Mouse (Mus musculus): ENCODE results near the gene Ing1. TPM values are rescaled to one million over a fixed set of nuclear protein-coding genes. Genes with fewer than 3 reads are reported as not detected.
"Not testable (repeated sequence)": the region's sequence is repeated elsewhere in the genome, so short reads cannot be mapped to it uniquely, and the experiment has no call there.

Ing1 gene
- polyA plus RNA-seq, 1 experiment from 2014 or later: 53.7 TPM

- Histone ChIP-seq H3K9ac (ENCODE audit: low read length) (no peak overlapping the region), H3K27ac (replicated peaks; ENCODE audit: low read depth, low read length) (no peak overlapping the region), H3K9me3 (ENCODE audit: control insufficient read depth, low read length) (no peaks in the 10 kb centered on the region), H3K4me1 (ENCODE audit: control insufficient read depth, insufficient read depth, low read length) (no peaks in the 10 kb centered on the region), H3K36me3 (ENCODE audit: control insufficient read depth, insufficient read depth, low read length) (peaks cover 6% of the 10 kb centered on the region; the same call in 1 of the 2 replicates), H3K4me2 (ENCODE audit: low read depth, severe bottlenecking) (no peak overlapping the region), H3K27me3 (ENCODE audit: control insufficient read depth, insufficient read depth, low read length) (no peaks in the 10 kb centered on the region), H3K4me3 (ENCODE audit: low read depth, low read length) (no peak overlapping the region)
- ATAC-seq (ENCODE audit: insufficient number of reproducible peaks, low FRiP score, low TSS enrichment, low read depth): no peak
- no peak for DNase-seq (ENCODE audit: low spot score)
- 94% methylated on average over 8 of the region's 8 CpGs for WGBS
Measured at GRCm38 (mm10) chr8:11540182-11540581, 15.2 kb upstream of the Ing1 start.

- no peaks in the 10 kb centered on the region for H3K9me3 ChIP-seq (ENCODE audit: control insufficient read depth, low read length)
- H3K4me1 ChIP-seq (ENCODE audit: control insufficient read depth, insufficient read depth, low read length): no peaks in the 10 kb centered on the region
- H3K4me3 ChIP-seq (ENCODE audit: low read depth, low read length): no peak overlapping the region
- DNase-seq (ENCODE audit: low spot score) (no peak), ATAC-seq (ENCODE audit: insufficient number of reproducible peaks, low FRiP score, low TSS enrichment, low read depth) (no peak)
- H3K9ac ChIP-seq (ENCODE audit: low read length): no peak overlapping the region
- H3K4me2 ChIP-seq (ENCODE audit: low read depth, severe bottlenecking): no peak overlapping the region
- WGBS: 96% methylated on average over 12 of the region's 12 CpGs
- H3K27me3 ChIP-seq (ENCODE audit: control insufficient read depth, insufficient read depth, low read length): no peaks in the 10 kb centered on the region
- peaks cover 9% of the 10 kb centered on the region; the same call in 1 of the 2 replicates for H3K36me3 ChIP-seq (ENCODE audit: control insufficient read depth, insufficient read depth, low read length)
- no peak overlapping the region for H3K27ac ChIP-seq (replicated peaks; ENCODE audit: low read depth, low read length)
Measured at GRCm38 (mm10) chr8:11542031-11542430, 13.3 kb upstream of the Ing1 start.

- Histone ChIP-seq H3K4me2 (ENCODE audit: low read depth, severe bottlenecking) (no peak overlapping the region), H3K4me1 (ENCODE audit: control insufficient read depth, insufficient read depth, low read length) (no peaks in the 10 kb centered on the region), H3K9me3 (ENCODE audit: control insufficient read depth, low read length) (no peaks in the 10 kb centered on the region), H3K9ac (ENCODE audit: low read length) (no peak overlapping the region), H3K27me3 (ENCODE audit: control insufficient read depth, insufficient read depth, low read length) (no peaks in the 10 kb centered on the region), H3K36me3 (ENCODE audit: control insufficient read depth, insufficient read depth, low read length) (peaks cover 9% of the 10 kb centered on the region; the same call in 1 of the 2 replicates), H3K4me3 (ENCODE audit: low read depth, low read length) (no peak overlapping the region), H3K27ac (replicated peaks; ENCODE audit: low read depth, low read length) (no peak overlapping the region)
- WGBS: 85% methylated on average over 4 of the region's 4 CpGs
- DNase-seq (ENCODE audit: low spot score) (no peak), ATAC-seq (ENCODE audit: insufficient number of reproducible peaks, low FRiP score, low TSS enrichment, low read depth) (no peak)
Measured at GRCm38 (mm10) chr8:11542866-11543265, 12.5 kb upstream of the Ing1 start.

- Histone ChIP-seq H3K9ac (ENCODE audit: low read length) (no peak overlapping the region), H3K27me3 (ENCODE audit: control insufficient read depth, insufficient read depth, low read length) (no peaks in the 10 kb centered on the region), H3K4me3 (ENCODE audit: low read depth, low read length) (no peak overlapping the region), H3K36me3 (ENCODE audit: control insufficient read depth, insufficient read depth, low read length) (peaks cover 9% of the 10 kb centered on the region; the same call in 1 of the 2 replicates), H3K4me1 (ENCODE audit: control insufficient read depth, insufficient read depth, low read length) (no peaks in the 10 kb centered on the region), H3K27ac (replicated peaks; ENCODE audit: low read depth, low read length) (no peak overlapping the region), H3K4me2 (ENCODE audit: low read depth, severe bottlenecking) (no peak overlapping the region), H3K9me3 (ENCODE audit: control insufficient read depth, low read length) (no peaks in the 10 kb centered on the region)
- peak; percentile 68 for DNase-seq (ENCODE audit: low spot score)
- ATAC-seq (ENCODE audit: insufficient number of reproducible peaks, low FRiP score, low TSS enrichment, low read depth): no peak
- 51% methylated on average over 3 of the region's 3 CpGs for WGBS
Measured at GRCm38 (mm10) chr8:11544386-11544785, 11.0 kb upstream of the Ing1 start.

GRCm38 (mm10) chr8:11547063-11547462 lies 8.3 kb upstream of the Ing1 start:
- Histone ChIP-seq H3K27ac (replicated peaks; ENCODE audit: low read depth, low read length) (no peak overlapping the region), H3K36me3 (ENCODE audit: control insufficient read depth, insufficient read depth, low read length) (0 out of 2 replicates have a peak, but pooled peaks cover 2% of the 10 kb centered on the region), H3K27me3 (ENCODE audit: control insufficient read depth, insufficient read depth, low read length) (no peaks in the 10 kb centered on the region), H3K9me3 (ENCODE audit: control insufficient read depth, low read length) (no peaks in the 10 kb centered on the region), H3K4me1 (ENCODE audit: control insufficient read depth, insufficient read depth, low read length) (peaks cover 4% of the 10 kb centered on the region; the same call in 1 of the 2 replicates), H3K9ac (ENCODE audit: low read length) (no peak overlapping the region), H3K4me2 (ENCODE audit: low read depth, severe bottlenecking) (no peak overlapping the region), H3K4me3 (ENCODE audit: low read depth, low read length) (no peak overlapping the region)
- DNase-seq (ENCODE audit: low spot score) (peak; percentile 29), ATAC-seq (ENCODE audit: insufficient number of reproducible peaks, low FRiP score, low TSS enrichment, low read depth) (0 out of 2 replicates have a peak, but pooled peaks have one; percentile 21)
- 64% methylated on average over 6 of the region's 6 CpGs for WGBS

GRCm38 (mm10) chr8:11549706-11550105 lies 5.7 kb upstream of the Ing1 start:
- DNase-seq (ENCODE audit: low spot score) (peak; percentile 69), ATAC-seq (ENCODE audit: insufficient number of reproducible peaks, low FRiP score, low TSS enrichment, low read depth) (no peak)
- no peak overlapping the region for H3K27ac ChIP-seq (replicated peaks; ENCODE audit: low read depth, low read length)
- 28% methylated on average over 7 of the region's 7 CpGs for WGBS
- H3K36me3 ChIP-seq (ENCODE audit: control insufficient read depth, insufficient read depth, low read length): 0 out of 2 replicates have a peak, but pooled peaks cover 2% of the 10 kb centered on the region
- peak overlapping the region; percentile 71 for H3K4me3 ChIP-seq (ENCODE audit: low read depth, low read length)
- H3K9me3 ChIP-seq (ENCODE audit: control insufficient read depth, low read length): no peaks in the 10 kb centered on the region
- peaks cover 4% of the 10 kb centered on the region; the same call in 1 of the 2 replicates for H3K4me1 ChIP-seq (ENCODE audit: control insufficient read depth, insufficient read depth, low read length)
- peak overlapping the region; percentile 66 for H3K4me2 ChIP-seq (ENCODE audit: low read depth, severe bottlenecking)
- H3K27me3 ChIP-seq (ENCODE audit: control insufficient read depth, insufficient read depth, low read length): no peaks in the 10 kb centered on the region
- H3K9ac ChIP-seq (ENCODE audit: low read length): no peak overlapping the region

GRCm38 (mm10) chr8:11550281-11550948 lies 5.0 kb upstream of the Ing1 start, which contains the start of gene Cars2:
Gene Cars2 (minus strand): TSS chr8:11550783.
- ATAC-seq (ENCODE audit: insufficient number of reproducible peaks, low FRiP score, low TSS enrichment, low read depth): peak; percentile 68
- WGBS: under 1% methylated on average over 53 of the region's 53 CpGs
- H3K36me3 ChIP-seq (ENCODE audit: control insufficient read depth, insufficient read depth, low read length): 0 out of 2 replicates have a peak, but pooled peaks cover 2% of the 10 kb centered on the region

GRCm38 (mm10) chr8:11551497-11551896 lies 3.9 kb upstream of the Ing1 start:
- H3K4me1 ChIP-seq (ENCODE audit: control insufficient read depth, insufficient read depth, low read length); ATAC-seq (ENCODE audit: insufficient number of reproducible peaks, low FRiP score, low TSS enrichment, low read depth); H3K36me3 ChIP-seq (ENCODE audit: control insufficient read depth, insufficient read depth, low read length); H3K4me2 ChIP-seq (ENCODE audit: low read depth, severe bottlenecking); H3K27me3 ChIP-seq (ENCODE audit: control insufficient read depth, insufficient read depth, low read length); H3K9me3 ChIP-seq (ENCODE audit: control insufficient read depth, low read length); H3K4me3 ChIP-seq (ENCODE audit: low read depth, low read length); H3K27ac ChIP-seq (replicated peaks; ENCODE audit: low read depth, low read length); DNase-seq (ENCODE audit: low spot score); H3K9ac ChIP-seq (ENCODE audit: low read length): not testable (repeated sequence)
- 83% methylated on average over 3 of the region's 4 CpGs for WGBS

More at GRCm38 (mm10) chr8:11550281-11550948, 5.0 kb upstream of the Ing1 start, which contains the start of gene Cars2:
- Histone ChIP-seq H3K4me3 (ENCODE audit: low read depth, low read length) (peak within 1 kb of the TSS; percentile 71), H3K4me2 (ENCODE audit: low read depth, severe bottlenecking) (peak within 1 kb of the TSS; percentile 66), H3K27ac (replicated peaks; ENCODE audit: low read depth, low read length) (peak within 1 kb of the TSS; percentile 63), H3K9me3 (ENCODE audit: control insufficient read depth, low read length) (no peaks in the 10 kb centered on the region), H3K27me3 (ENCODE audit: control insufficient read depth, insufficient read depth, low read length) (no peaks in the 10 kb centered on the region), H3K9ac (ENCODE audit: low read length) (peak within 1 kb of the TSS; percentile 70), H3K4me1 (ENCODE audit: control insufficient read depth, insufficient read depth, low read length) (peaks cover 4% of the 10 kb centered on the region; the same call in 1 of the 2 replicates)
- DNase-seq (ENCODE audit: low spot score): peak; percentile 91

Measured in limb, embryonic 11.5 days (tissue).